Mouse (Mus musculus): Measurements from ENCODE around the gene Pex11g.

GRCm38 (mm10) chr8:3496428-3496748, 28.9 kb upstream of the Pex11g start:
- TF ChIP-seq CTCF (IDR thresholded peaks at IDR 0.05; ENCODE audit: insufficient read depth, low read depth, low read length) (no peak), POLR2A (IDR thresholded peaks at IDR 0.05; ENCODE audit: insufficient read depth, low read depth, low read length) (no peak)
